Mouse (Mus musculus) midbrain, embryonic 14.5 days (tissue): ENCODE measurements around the gene Ilk. TPM values are rescaled to one million over a fixed set of nuclear protein-coding genes. Genes with fewer than 3 reads are reported as not detected.
"Not testable (repeated sequence)": the region's sequence is repeated elsewhere in the genome, so short reads cannot be mapped to it uniquely, and the experiment has no call there.

Source experiments
- ATAC-seq: fragments of 200-750 bp; cut with Nextera tagmentation; 2 replicates; pipeline ENCODE4 v1.8.0; 2017; ENCODE audit warnings: moderate number of reproducible peaks, moderate library complexity; ENCODE audit not compliant: low FRiP score, low TSS enrichment
- DNase-seq: peaks from one replicate; pipeline ENCODE4 v3.0.0-alpha.2; 2015
- H3K27ac ChIP-seq: fragments of 300-500 bp; sonication (generic); replicated peaks from 2 replicates; pipeline ENCODE4 v1.5.1; 2014; ENCODE audit warnings: mild to moderate bottlenecking, low read depth, low read length, moderate library complexity
- H3K27me3 ChIP-seq: fragments of 300-500 bp; sonication (generic); 2 replicates; pipeline ENCODE4 v1.6.1; 2014; ENCODE audit warnings: low read length, control low read depth, mixed read lengths; ENCODE audit not compliant: control insufficient read depth, insufficient read depth
- H3K36me3 ChIP-seq: fragments of 300-500 bp; sonication (generic); 2 replicates; pipeline ENCODE4 v1.6.1; 2014; ENCODE audit warnings: low read length, control low read depth; ENCODE audit not compliant: control insufficient read depth, insufficient read depth
- H3K4me1 ChIP-seq: fragments of 300-500 bp; sonication (generic); 2 replicates; pipeline ENCODE4 v1.6.1; 2014; ENCODE audit warnings: mild to moderate bottlenecking, antibody characterized with exemption, low read length, control low read depth; ENCODE audit not compliant: control insufficient read depth, insufficient read depth
- H3K4me2 ChIP-seq: fragments of 300-500 bp; sonication (generic); 2 replicates; pipeline ENCODE4 v1.6.1; 2014; ENCODE audit warnings: mild to moderate bottlenecking, low read length, moderate library complexity
- H3K4me3 ChIP-seq: fragments of 300-500 bp; sonication (generic); replicated peaks from 2 replicates; pipeline ENCODE4 v1.5.1; 2014; ENCODE audit warnings: low read depth, low read length
- H3K9ac ChIP-seq: fragments of 300-500 bp; sonication (generic); replicated peaks from 2 replicates; pipeline ENCODE4 v1.6.1; 2014; ENCODE audit warnings: mild to moderate bottlenecking, low read length, moderate library complexity
- H3K9me3 ChIP-seq: fragments of 300-500 bp; sonication (generic); 2 replicates; pipeline ENCODE4 v1.6.1; 2016; ENCODE audit warnings: low read length, control low read depth, mixed read lengths; ENCODE audit not compliant: control insufficient read depth
- WGBS: fragments of 180-500 bp; shearing (Covaris S2); extraction: QIAGEN DNeasy Blood & Tissue Kit; methylation state at CpG from one replicate; pipeline ENCODE4 v1.1.7; 2014; 5-methylcytosine and 5-hydroxymethylcytosine counted together
- polyA plus RNA-seq: library from polyadenylated mRNA; unstranded; fragments of >200 nt; fragmentation: Nextera tagmentation; extraction: Ambion mirVana; gene quantifications from 2 replicates; pipeline ENCODE4 v1.2.1, GENCODE M21; 2014

The Ilk gene
- polyA plus RNA-seq, 1 experiment from 2014 or later, result 199 TPM

DNA sequence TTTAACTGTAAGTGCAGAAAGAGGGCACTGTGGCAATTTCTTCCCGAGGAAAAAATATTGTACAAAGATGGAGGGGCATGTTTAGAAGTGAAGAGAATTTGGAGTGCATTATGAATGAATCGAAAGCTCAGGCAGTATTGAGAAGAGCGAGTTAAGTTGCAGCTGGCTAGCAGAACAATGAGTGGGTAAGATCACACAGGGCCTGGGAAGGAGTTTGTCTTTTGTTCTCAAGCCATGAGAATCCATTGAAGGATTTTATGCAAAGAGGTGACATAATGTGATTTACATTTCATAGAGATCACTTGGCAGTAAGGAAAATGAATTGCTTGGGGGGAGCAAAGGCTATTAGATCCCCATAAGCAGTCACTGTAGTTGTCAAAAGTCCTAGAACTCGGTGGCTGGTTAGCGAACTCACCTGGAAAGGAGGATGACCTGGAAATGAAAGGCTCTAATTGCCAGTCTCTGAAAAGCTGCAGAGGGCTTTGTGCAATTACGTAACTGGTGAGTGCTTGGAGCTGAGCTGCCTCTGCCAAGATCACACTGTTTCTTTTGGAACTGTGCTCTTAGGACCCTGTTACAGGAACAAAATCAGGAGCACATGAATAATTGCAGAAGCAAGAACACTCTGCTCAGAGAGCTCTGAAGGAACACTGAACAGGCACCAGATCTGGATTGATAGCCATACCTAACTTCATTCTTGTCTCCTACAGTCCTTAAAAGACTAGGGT, 7.5 kb upstream of the Ilk start:
- Histone ChIP-seq H3K36me3 (peaks cover 31% of the 10 kb centered on the region), H3K9ac (no peak overlapping the region), H3K4me1 (no peaks in the 10 kb centered on the region), H3K27me3 (no peaks in the 10 kb centered on the region), H3K27ac (0 out of 2 replicates have a peak overlapping the region, but pooled peaks have one; percentile 14), H3K4me2 (no peak overlapping the region), H3K4me3 (no peak overlapping the region), H3K9me3 (no peaks in the 10 kb centered on the region)
- DNase-seq (peak; percentile 32), ATAC-seq (no peak; the same call in 1 of the 2 replicates)
- WGBS, result 24% methylated on average over 6 of the region's 6 CpGs

DNA sequence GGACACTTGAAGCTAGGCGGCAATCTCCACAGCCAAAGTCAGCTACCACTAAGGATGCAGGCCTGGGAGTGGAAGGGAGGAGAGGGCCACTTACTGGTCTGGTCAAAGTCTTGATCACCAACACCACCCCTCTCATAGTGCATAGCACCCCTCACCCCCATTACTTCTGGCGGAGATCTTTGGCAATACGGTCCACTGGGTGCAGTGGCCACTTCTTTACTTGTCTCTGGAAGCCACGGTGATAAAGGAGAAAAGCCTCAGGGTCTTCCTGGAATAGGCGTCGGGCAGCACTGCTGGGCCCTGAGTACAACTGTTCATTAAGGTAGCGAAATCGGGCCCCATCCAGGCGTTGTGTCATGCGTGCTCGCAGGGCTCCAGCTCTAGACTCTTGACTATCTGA, 2.6 kb upstream of the Ilk start:
- ATAC-seq, result no peak
- Histone ChIP-seq H3K4me3 (no peak overlapping the region), H3K4me2 (no peak overlapping the region), H3K4me1 (peaks cover 14% of the 10 kb centered on the region; the same call in 1 of the 2 replicates), H3K27ac (no peak overlapping the region), H3K36me3 (peaks cover 32% of the 10 kb centered on the region), H3K27me3 (no peaks in the 10 kb centered on the region), H3K9ac (no peak overlapping the region), H3K9me3 (no peaks in the 10 kb centered on the region)
- WGBS, result 95% methylated on average over 11 of the region's 11 CpGs
- DNase-seq, result no peak

DNA sequence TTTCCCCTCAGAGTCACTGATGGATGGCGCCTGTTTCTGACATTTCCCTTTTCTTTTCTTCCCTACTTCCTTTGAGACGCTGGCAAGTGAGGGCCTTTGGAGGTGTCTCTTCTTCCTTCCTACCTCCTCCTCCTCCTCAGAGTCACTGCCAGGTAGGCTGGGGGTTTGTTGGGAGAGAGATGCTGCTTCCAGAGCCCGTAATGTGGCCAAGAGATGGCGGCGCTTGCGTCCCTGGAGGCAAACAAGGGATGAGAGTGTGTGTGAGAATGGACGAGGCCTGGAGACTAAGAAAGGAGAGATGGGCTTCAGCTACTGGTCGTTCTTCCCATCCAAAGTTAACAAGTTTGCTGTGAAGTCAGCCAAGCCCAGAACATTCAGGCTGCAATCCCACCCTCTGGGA, 1.6 kb upstream of the Ilk start:
- no peak overlapping the region for H3K4me2 ChIP-seq

DNA sequence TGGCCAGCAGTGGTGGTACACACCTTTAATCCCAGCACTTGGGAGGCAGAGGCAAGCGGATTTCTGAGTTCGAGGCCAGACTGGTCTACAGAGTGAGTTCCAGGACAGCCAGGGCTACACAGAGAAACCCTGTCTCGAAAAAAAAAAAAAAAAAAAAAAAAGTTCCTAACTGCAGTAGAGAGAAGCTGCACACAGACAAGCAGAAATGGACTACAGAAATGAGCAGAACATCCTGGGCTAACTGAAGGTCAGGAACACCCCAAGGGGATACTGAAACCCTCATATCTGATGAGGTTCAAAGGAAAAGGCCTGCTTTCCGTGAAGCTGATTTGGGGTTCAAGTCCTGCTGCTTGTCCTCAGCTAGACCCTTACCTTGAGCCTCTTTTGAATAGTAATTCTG, 928 bp upstream of the Ilk start:
- Histone ChIP-seq H3K4me3 (peak overlapping the region; percentile 75), H3K4me2 (peak overlapping the region; percentile 94), H3K9ac (peak overlapping the region; percentile 90), H3K36me3 (peaks cover 39% of the 10 kb centered on the region), H3K4me1 (peaks cover 14% of the 10 kb centered on the region; the same call in 1 of the 2 replicates)
- not testable (repeated sequence) for H3K27me3 ChIP-seq, DNase-seq, H3K9me3 ChIP-seq, H3K27ac ChIP-seq, ATAC-seq
- WGBS, result 53% methylated on average over 4 of the region's 4 CpGs

More for the DNA sequence above, 1.6 kb upstream of the Ilk start:
- Histone ChIP-seq H3K27ac (no peak overlapping the region), H3K9ac (no peak overlapping the region), H3K36me3 (peaks cover 33% of the 10 kb centered on the region), H3K27me3 (no peaks in the 10 kb centered on the region), H3K4me1 (peaks cover 14% of the 10 kb centered on the region; the same call in 1 of the 2 replicates), H3K4me3 (no peak overlapping the region), H3K9me3 (no peaks in the 10 kb centered on the region)
- ATAC-seq, result no peak
- WGBS, result 89% methylated on average over 8 of the region's 8 CpGs
- no peak for DNase-seq

DNA sequence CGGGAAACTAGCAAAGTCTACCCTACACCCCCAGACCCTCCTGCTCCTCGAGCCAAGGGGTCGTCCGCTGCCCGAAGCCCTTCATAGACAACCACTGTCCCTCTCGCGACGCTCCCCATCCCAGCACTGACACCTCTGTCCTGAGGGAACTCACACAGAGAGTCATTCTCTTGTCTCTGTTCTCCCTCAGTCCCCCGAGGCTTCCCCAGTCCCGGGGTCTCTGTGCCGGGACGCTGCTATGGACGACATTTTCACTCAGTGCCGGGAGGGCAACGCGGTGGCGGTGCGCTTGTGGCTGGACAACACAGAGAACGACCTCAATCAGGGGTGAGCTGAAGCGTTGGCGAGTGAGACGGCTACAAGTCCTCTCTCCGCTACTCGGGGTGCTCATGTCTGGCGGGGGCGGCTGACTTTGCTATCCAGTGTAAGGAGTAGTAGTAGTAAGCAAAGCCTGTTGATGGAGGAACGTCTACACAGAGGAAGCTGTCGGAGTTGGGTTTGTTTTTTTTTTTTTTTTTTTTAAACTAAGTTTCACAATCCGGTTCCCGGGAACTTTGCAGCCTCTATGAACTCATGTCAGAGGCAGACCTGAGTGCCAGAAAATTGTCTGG, 624 bp downstream of the Ilk start, which contains the start of gene Rrp8:
Rrp8 (minus strand) TSS at position 475 of the 611 bp plus-strand sequence.
- Histone ChIP-seq H3K27me3 (no peaks in the 10 kb centered on the region), H3K9ac (peak within 1 kb of the TSS; percentile 90), H3K36me3 (peaks cover 49% of the 10 kb centered on the region), H3K4me1 (peaks cover 14% of the 10 kb centered on the region; the same call in 1 of the 2 replicates), H3K4me2 (peak within 1 kb of the TSS; percentile 94), H3K27ac (peak within 1 kb of the TSS; percentile 72), H3K4me3 (peak within 1 kb of the TSS; percentile 75), H3K9me3 (no peaks in the 10 kb centered on the region)
- under 1% methylated on average over 30 of the region's 30 CpGs for WGBS
- ATAC-seq (no peak; the same call in none of the 2 replicates), DNase-seq (peak; percentile 44)

DNA sequence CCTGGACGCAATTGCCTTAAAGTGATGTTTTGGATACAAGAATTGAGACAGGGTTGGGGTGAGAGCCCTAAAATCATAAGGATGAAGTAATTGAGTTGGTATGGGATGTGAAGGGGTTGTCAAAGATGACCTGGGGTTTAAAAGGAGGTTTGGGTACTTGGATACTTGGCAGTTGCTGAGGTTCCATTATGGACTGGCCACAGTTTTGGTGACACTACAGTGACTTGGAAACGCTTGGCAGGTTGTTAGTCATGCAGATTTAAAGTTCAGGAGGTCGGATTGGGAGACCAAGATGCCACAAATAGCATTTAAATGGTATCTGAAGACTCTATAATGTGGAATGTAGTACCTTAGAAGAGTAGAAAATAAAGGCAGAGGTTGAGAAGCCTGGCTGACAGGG, 1.3 kb downstream of the Ilk start:
- no peaks in the 10 kb centered on the region for H3K9me3 ChIP-seq
- peak overlapping the region; percentile 90; the same call in 1 of the 2 replicates for H3K9ac ChIP-seq
- no peak overlapping the region for H3K27ac ChIP-seq
- DNase-seq, result no peak
- ATAC-seq, result no peak
- H3K36me3 ChIP-seq, result peaks cover 49% of the 10 kb centered on the region
- H3K27me3 ChIP-seq, result no peaks in the 10 kb centered on the region
- 28% methylated on average over 3 of the region's 3 CpGs for WGBS
- H3K4me1 ChIP-seq, result peaks cover 14% of the 10 kb centered on the region; the same call in 1 of the 2 replicates
- peak overlapping the region; percentile 94 for H3K4me2 ChIP-seq
- H3K4me3 ChIP-seq, result peak overlapping the region; percentile 75

DNA sequence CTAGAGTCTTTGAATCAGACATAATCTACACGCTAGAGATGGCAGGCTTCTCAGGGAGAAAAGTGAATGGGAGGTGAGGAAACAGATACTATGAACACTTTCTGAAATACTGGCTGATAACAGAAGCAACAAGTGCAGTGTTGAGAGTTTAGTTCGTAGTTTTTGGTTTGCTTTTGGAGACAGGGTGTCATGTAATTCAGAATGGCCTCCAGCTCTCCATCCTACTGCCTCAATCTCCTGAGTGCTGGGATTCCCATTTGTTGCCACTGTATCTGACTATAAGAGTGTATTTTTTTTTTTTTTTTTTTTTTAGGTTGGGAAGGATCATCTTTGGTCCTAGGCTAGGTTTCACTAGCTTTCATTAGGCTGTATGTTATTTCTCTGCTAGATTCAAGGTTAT, 1.9 kb downstream of the Ilk start:
- Histone ChIP-seq H3K9me3 (no peaks in the 10 kb centered on the region), H3K27ac (no peak overlapping the region), H3K27me3 (no peaks in the 10 kb centered on the region), H3K9ac (no peak overlapping the region), H3K36me3 (peaks cover 47% of the 10 kb centered on the region), H3K4me1 (peaks cover 17% of the 10 kb centered on the region; the same call in 1 of the 2 replicates), H3K4me2 (peak overlapping the region; percentile 94), H3K4me3 (0 out of 2 replicates have a peak overlapping the region, but pooled peaks have one; percentile 75)
- ATAC-seq, result no peak
- DNase-seq, result no peak
- 93% methylated on average over 2 of the region's 2 CpGs for WGBS

DNA sequence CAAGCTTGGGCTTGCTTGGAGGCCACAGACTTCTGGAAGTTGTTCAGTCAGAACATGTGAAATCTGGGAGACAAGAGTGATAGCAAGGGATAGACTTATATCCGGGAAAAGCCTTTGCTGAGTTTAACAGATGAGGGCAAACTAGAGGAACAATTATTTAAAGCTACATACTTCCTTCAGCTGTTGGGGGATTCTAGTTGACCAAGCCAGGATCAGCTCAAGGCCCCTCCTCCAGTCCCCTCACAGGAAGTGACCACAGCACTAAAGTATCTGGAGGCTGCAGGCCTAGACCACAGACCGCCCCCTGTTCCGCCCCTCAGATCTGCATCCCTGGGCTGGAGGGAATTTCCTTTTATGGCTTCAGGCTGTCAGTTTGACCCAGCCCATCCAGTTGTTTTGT, 2.6 kb downstream of the Ilk start:
- no peaks in the 10 kb centered on the region for H3K9me3 ChIP-seq
- 41% methylated on average over 3 of the region's 3 CpGs for WGBS
- peaks cover 21% of the 10 kb centered on the region; the same call in 1 of the 2 replicates for H3K4me1 ChIP-seq
- ATAC-seq (no peak), DNase-seq (peak; percentile 28)
- H3K9ac ChIP-seq, result no peak overlapping the region
- no peaks in the 10 kb centered on the region for H3K27me3 ChIP-seq
- peak overlapping the region; percentile 94; the same call in 1 of the 2 replicates for H3K4me2 ChIP-seq
- H3K27ac ChIP-seq, result no peak overlapping the region
- peaks cover 41% of the 10 kb centered on the region for H3K36me3 ChIP-seq
- no peak overlapping the region for H3K4me3 ChIP-seq
